Mouse (Mus musculus) liver, adult 10 weeks (tissue): Measurements from ENCODE around the gene Prm2. TPM values are rescaled to one million over a fixed set of nuclear protein-coding genes. Genes with fewer than 3 reads are reported as not detected.

Experiments
- polyA plus RNA-seq: library from polyadenylated mRNA; stranded (reverse); fragments of 350-450 nt; fragmentation: Illumina TruSeq; extraction: RNeasy Lipid Tissue Mini Kit (QIAGEN cat#74804); gene quantifications from one replicate; pipeline ENCODE4 v1.2.3, GENCODE M21; 2014; ENCODE audit warnings: low read depth, low replicate concordance

Gene Prm2
- polyA plus RNA-seq, result not detected

GRCm38 (mm10) chr16:10796034-10796433, at the start of gene Prm2:
Prm2 (minus strand) TSS chr16:10796134.

DNA sequence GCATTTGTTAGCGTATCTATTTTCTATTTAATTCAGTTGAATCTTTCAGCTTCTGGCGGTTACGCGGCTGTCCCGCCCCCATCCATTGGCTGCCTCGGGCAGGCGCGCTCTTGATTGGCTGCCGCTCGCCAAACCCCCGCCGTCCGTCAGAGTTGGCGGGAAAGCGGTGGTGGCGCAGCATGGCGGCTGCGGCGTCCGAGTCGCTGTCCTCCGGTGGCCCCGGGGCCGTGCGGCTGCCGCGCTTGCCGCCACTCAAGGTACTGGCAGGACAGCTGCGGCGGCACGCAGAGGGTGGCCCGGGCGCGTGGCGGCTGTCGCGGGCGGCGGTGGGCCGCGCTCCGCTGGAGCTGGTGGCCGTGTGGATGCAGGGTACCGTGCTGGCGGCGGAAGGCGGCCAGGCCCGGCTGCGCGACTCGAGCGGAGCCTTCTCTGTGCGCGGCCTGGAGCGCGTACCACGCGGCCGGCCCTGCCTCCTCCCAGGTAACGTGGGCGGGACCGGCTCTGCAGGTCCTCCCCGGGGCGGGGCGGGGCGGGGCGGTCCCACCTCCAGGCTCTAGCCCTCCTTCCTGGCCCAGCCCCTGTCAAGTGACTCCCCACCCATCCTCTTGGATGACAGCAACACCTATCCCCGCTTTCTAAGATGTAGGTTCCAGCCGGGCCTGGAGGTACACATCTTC, 39.1 kb upstream of the Prm2 start, which contains the start of gene Rmi2:
Gene Rmi2 (plus strand): TSS at position 149 of the 677 bp plus-strand sequence.

DNA sequence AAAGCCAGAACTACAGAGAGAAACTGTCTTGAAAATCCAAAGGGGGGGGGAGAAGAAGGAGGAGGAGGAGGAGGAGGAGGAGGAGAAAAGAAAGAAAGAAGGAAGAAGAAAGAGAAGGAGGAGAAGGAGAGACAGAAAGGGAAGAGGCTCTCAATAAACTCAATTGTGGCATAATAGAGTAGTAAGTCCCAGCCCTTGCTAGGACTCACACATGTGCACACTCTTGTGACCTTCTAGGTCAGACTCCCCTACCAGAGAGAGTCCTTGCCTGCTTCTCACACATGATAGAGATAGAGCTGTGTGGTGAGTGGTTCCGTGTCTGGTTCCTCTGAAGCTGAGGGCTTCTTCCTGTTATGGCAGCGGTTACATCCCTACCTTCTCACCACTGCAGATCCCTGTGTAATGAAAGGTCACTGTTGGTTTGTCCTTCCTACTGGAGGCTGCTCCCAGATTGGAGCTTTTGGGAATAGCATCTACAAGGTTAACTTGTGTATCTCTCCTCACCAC, 17.0 kb upstream of the Prm2 start, which contains the start of gene Gm11172:
Gene Gm11172 (plus strand): TSS at position 51 of the 507 bp plus-strand sequence.

GRCm38 (mm10) chr16:10805789-10806527, 10.0 kb upstream of the Prm2 start, which contains the start of gene Prm1:
Prm1 (minus strand) TSS chr16:10805839.

GRCm38 (mm10) chr16:10790702-10791101, 5.2 kb downstream of the Prm2 start, which contains the start of gene Prm3:
Prm3 (minus strand) TSS chr16:10790914.

DNA sequence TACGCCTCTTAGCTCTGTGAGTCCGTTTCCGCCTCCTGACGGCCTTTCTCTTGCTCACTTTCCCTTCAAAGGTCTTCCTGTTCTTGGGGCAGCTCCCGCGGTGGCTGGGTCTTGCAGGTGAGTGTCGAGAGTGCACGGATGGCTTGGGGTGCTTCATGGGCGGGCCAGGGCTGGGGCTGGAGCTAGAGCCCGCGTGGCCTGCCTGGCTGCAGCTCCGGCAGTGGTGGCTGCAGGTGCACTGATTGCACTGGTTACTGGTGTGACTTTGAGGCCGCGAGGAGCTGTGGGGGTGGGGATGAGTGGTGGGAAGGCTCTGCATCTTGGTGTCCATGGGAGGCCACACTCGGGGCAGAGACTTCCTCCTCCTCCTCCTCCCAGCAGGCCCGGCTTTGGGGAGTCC, 7.7 kb downstream of the Prm2 start, which contains the start of gene Tnp2:
Gene Tnp2 (minus strand): TSS at position 390 of the 400 bp plus-strand sequence.

DNA sequence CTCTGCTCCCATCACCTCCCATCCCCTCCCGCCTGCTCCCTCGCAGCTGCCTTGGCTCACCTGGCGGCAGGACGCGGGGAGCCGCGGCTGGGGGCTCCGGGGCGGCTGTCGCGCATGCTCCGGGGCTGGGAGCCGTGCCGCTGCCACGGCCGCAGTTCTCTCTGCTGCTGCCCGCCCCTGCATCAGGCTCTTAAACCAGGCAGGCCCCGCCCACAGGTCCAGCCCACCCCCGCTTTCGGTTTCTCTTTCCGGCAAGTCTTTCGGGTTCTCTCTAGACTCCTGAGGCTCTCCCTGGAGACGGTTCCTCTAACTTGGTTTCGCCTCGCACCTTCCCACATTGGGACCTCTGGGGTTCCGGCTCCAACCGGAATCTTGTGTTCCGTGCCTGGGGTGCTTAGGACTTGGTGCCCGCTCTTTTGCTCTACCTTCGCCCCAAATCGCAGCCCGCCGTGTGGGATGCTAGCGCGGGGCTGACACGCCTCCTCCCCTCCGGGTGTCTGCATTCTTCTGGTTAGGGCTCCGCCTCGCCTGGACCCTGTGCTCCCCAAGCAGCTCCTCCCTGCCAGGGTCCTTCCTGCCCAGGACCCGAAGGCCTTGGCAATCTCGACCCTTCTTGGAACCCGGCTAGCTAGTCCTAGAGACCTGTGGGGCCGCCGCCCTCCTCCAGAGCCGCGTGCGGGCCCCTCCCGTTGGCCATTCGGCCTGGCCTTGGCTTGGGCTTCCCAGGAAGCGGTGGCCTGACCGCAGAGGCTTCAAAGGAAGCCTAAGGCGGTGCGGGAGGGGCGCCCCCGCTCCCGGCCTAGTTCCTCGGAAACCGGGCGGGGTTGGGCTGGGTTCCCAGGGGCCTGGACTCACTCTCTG, 10.3 kb downstream of the Prm2 start, which contains the start of gene Socs1:
Gene Socs1 (minus strand): TSS at position 166 of the 861 bp plus-strand sequence.

Other genes with a start within 250 kb of the Prm2 start
- gene Socs1, start 10.6 kb downstream of the Prm2 start, polyA plus RNA-seq, result not detected
- gene Tnp2, start 7.5 kb downstream of the Prm2 start, polyA plus RNA-seq, result not detected
- gene Prm3, start 5.2 kb downstream of the Prm2 start, polyA plus RNA-seq, result not detected
- 1.2 TPM for gene Prm1, start 9.7 kb upstream of the Prm2 start, polyA plus RNA-seq
- not detected for gene Gm11172, start 16.8 kb upstream of the Prm2 start, polyA plus RNA-seq
- gene Rmi2, start 38.9 kb upstream of the Prm2 start, polyA plus RNA-seq, result not detected